Mouse (Mus musculus): ENCODE results near the gene P2ry2. TPM values are rescaled to one million over a fixed set of nuclear protein-coding genes. Genes with fewer than 3 reads are reported as not detected.

Gene P2ry2
- polyA plus RNA-seq, 1 experiment from 2014 or later: 3.8 TPM

DNA sequence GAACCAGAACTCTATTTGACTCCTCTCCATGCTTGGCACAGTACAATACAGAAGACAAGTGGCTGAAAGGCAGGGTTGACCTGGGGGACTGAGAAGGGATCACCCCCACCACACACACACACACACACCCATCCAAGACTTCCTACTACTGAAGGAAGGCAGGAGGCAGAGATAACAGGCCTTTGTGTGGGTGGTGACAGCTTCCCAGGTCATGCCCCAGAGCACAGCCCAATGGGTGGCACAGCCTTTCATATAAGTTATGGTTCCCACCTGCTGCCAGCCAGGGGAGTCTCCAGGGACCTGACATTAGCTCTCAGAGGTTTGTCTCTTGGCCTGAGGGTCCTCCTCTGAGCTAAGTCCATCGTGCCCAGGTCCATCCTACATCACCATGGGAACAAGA lies 15.5 kb downstream of the P2ry2 start:
- no peak overlapping the region for H3K9ac ChIP-seq
- no peak overlapping the region for H3K4me3 ChIP-seq
- ATAC-seq (ENCODE audit: insufficient number of reproducible peaks, low FRiP score, low TSS enrichment, low read depth): no peak
- no peaks in the 10 kb centered on the region; the same call in 1 of the 2 replicates for H3K4me1 ChIP-seq
- no peaks in the 10 kb centered on the region for H3K36me3 ChIP-seq
- H3K4me2 ChIP-seq: no peak overlapping the region
- no peaks in the 10 kb centered on the region for H3K27me3 ChIP-seq
- no peak overlapping the region for H3K27ac ChIP-seq
- 74% methylated on average over 1 of the region's 1 CpGs for whole genome bisulfite sequencing
- H3K9me3 ChIP-seq: no peaks in the 10 kb centered on the region

DNA sequence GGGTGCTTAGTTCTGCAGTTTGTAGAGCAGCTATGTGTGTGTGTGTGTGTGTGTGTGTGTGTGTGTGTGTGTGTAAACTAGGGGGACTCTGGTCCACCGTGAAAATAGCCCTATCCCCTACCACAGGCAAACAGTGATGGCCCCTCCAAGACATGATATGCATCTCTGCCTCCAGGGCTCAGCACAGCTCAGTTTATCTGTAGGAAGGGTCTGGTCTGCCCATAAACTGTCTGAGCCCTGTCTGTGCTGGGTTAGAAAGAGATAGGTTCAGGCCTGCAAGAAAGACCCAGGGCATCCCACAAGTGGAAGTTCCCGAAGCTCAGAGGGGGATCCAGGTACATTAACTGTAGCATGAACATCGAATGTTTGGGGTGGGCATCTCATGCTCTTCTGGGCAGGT lies 16.7 kb downstream of the P2ry2 start:
- no peaks in the 10 kb centered on the region for H3K36me3 ChIP-seq
- H3K4me3 ChIP-seq: no peak overlapping the region
- no peak overlapping the region for H3K9ac ChIP-seq
- no peak overlapping the region for H3K27ac ChIP-seq
- no peaks in the 10 kb centered on the region for H3K27me3 ChIP-seq
- H3K4me2 ChIP-seq: no peak overlapping the region
- no peaks in the 10 kb centered on the region for H3K4me1 ChIP-seq
- WGBS: 76% methylated on average over 3 of the region's 3 CpGs
- no peaks in the 10 kb centered on the region for H3K9me3 ChIP-seq
- ATAC-seq (ENCODE audit: insufficient number of reproducible peaks, low FRiP score, low TSS enrichment, low read depth): no peak

DNA sequence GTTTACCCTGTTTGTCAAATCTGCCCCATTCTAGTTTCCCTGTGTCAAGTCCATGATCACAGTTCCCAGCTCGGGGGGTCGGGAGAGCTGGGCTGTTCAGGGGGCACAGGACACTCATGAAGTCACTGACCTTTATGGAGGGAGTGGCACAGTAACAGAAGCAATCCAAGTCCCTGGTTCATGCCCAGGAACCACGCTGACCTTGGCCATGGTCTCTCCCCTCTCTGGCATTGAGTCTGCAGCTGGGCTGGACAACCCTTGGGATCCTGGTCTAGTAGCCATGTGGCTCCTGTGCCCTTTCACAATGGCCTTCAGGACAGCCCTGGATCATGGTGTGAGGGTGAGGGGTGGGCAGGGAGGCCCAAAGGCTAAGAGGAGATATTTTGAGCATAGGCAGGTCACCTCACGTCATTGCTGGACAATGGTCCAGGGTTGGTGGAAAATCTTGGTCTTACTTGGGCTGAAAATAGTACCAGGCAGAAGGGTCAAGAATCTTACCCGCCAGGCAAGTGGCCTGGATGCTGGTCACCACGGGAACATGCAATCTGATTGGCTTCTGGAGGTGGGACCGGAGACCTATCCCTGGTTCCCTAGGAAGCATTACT lies 17.3 kb downstream of the P2ry2 start:
- ATAC-seq (ENCODE audit: insufficient number of reproducible peaks, low FRiP score, low TSS enrichment, low read depth): no peak
- Histone ChIP-seq H3K9ac (no peak overlapping the region), H3K36me3 (no peaks in the 10 kb centered on the region), H3K9me3 (no peaks in the 10 kb centered on the region), H3K27ac (no peak overlapping the region), H3K27me3 (no peaks in the 10 kb centered on the region), H3K4me2 (no peak overlapping the region), H3K4me1 (no peaks in the 10 kb centered on the region), H3K4me3 (no peak overlapping the region)
- WGBS: 84% methylated on average over 7 of the region's 7 CpGs

DNA sequence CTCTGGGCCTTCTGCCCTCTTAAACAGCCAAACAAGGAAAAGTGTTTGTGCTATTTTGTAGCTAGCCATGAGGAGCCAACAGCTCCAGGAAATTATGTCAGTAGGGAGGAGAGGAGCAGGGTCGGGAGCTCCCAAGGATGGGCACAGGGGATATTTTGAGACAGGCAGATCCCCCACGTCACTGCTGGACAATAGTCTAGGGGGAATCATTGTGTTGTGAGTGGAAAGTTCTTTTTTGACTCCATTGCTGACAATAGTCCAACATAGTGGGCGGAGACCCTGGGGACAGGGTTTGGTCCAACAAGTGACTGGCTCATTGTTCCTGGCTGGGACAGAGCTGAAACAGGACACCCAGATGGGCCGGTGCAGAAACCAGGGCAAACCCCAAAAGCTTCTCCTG lies 19.5 kb downstream of the P2ry2 start:
- H3K27me3 ChIP-seq: no peaks in the 10 kb centered on the region
- no peak overlapping the region for H3K27ac ChIP-seq
- no peak overlapping the region for H3K4me2 ChIP-seq
- no peaks in the 10 kb centered on the region for H3K9me3 ChIP-seq
- no peak for ATAC-seq (ENCODE audit: insufficient number of reproducible peaks, low FRiP score, low TSS enrichment, low read depth)
- 0 out of 2 replicates have a peak, but pooled peaks cover 3% of the 10 kb centered on the region for H3K4me1 ChIP-seq
- no peaks in the 10 kb centered on the region for H3K36me3 ChIP-seq
- H3K9ac ChIP-seq: no peak overlapping the region
- WGBS: 76% methylated on average over 4 of the region's 4 CpGs
- no peak overlapping the region for H3K4me3 ChIP-seq

DNA sequence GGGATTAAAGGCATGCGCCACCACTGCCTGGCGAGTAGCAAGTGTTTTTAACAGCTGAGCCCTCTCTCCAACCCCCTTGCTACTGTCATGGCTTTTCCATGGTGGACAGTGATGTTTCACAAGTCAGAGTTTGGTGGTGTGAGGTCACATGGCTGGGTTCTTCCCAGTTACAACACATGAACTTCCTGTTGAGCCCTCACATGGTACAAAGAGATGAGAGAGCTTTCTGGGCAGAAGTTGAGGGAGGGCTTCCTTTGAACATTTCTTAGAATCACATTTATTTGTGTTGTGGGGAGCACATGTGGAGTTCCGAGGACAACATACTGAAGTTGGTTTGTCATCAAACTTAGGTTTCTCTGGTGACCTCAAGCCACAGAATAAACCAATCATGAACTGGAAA lies 20.7 kb downstream of the P2ry2 start:
- Histone ChIP-seq H3K9me3 (no peaks in the 10 kb centered on the region), H3K9ac (no peak overlapping the region), H3K27ac (no peak overlapping the region), H3K4me2 (no peak overlapping the region), H3K36me3 (no peaks in the 10 kb centered on the region), H3K4me1 (0 out of 2 replicates have a peak, but pooled peaks cover 3% of the 10 kb centered on the region), H3K27me3 (no peaks in the 10 kb centered on the region), H3K4me3 (no peak overlapping the region)
- 83% methylated on average over 3 of the region's 3 CpGs for WGBS
- ATAC-seq (ENCODE audit: insufficient number of reproducible peaks, low FRiP score, low TSS enrichment, low read depth): no peak

DNA sequence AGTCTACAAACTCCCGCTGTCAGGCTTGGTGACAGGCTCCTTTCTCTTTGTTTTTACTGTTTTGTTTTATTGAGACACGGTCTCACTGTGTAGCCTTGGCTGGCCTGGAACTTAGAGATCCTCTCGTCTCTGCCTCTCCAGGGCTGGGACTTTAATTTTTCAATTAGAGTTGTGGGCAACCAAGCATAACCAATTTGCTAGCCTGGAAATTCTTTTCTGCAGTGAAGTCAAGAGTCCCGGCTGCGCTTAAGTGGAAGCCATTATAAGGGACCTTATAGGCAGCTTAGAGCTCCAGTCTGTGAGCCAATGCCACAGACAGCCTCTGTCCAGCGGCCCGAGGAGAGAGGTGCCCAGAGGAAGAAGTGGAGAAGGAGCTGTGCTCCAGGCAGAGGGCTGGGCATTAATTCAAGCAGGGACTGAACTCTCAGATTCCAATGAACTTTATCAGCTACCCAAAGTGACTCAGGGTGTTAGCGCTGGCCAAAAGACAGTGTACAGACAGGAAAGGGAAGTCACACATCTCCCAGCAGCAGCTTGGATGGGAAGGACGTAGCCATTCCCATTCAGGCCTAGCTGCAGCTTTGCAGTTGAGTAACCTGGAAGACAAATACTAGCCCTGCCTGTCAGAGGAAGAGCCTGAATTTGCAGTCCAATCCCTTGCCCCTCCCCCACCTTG lies 21.9 kb downstream of the P2ry2 start:
- Histone ChIP-seq H3K4me1 (0 out of 2 replicates have a peak, but pooled peaks cover 3% of the 10 kb centered on the region), H3K27ac (no peak overlapping the region), H3K9me3 (no peaks in the 10 kb centered on the region), H3K36me3 (no peaks in the 10 kb centered on the region), H3K4me3 (no peak overlapping the region), H3K27me3 (no peaks in the 10 kb centered on the region), H3K4me2 (no peak overlapping the region), H3K9ac (no peak overlapping the region)
- ATAC-seq (ENCODE audit: insufficient number of reproducible peaks, low FRiP score, low TSS enrichment, low read depth): no peak
- 62% methylated on average over 9 of the region's 9 CpGs for WGBS

DNA sequence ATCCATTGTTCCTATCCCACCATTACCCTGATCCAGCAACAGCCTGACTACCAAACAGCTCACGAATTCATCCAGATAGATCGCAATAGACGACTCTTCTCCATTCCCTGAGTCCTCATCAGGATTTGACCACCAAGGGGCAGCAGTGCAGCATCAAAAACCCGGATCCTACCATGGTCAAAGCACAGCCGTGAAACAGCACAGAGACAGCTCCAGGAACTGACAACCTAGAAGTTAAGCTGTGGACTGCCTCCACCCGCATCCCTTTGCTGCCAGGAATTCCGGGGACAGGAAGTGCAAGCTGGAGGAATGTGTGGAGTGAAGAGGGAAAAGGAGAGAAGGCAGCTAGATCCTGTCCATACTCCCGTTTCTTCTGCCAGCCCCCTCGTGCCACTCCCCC lies 24.6 kb downstream of the P2ry2 start:
- 13% methylated on average over 9 of the region's 9 CpGs for WGBS
- no peak overlapping the region for H3K9ac ChIP-seq
- no peak overlapping the region for H3K4me2 ChIP-seq
- ATAC-seq (ENCODE audit: insufficient number of reproducible peaks, low FRiP score, low TSS enrichment, low read depth): peak; percentile 74
- no peaks in the 10 kb centered on the region for H3K27me3 ChIP-seq
- no peaks in the 10 kb centered on the region for H3K9me3 ChIP-seq
- no peaks in the 10 kb centered on the region for H3K36me3 ChIP-seq
- H3K4me1 ChIP-seq: peaks cover 14% of the 10 kb centered on the region
- H3K4me3 ChIP-seq: no peak overlapping the region
- H3K27ac ChIP-seq: 0 out of 2 replicates have a peak overlapping the region, but pooled peaks have one; percentile 3

DNA sequence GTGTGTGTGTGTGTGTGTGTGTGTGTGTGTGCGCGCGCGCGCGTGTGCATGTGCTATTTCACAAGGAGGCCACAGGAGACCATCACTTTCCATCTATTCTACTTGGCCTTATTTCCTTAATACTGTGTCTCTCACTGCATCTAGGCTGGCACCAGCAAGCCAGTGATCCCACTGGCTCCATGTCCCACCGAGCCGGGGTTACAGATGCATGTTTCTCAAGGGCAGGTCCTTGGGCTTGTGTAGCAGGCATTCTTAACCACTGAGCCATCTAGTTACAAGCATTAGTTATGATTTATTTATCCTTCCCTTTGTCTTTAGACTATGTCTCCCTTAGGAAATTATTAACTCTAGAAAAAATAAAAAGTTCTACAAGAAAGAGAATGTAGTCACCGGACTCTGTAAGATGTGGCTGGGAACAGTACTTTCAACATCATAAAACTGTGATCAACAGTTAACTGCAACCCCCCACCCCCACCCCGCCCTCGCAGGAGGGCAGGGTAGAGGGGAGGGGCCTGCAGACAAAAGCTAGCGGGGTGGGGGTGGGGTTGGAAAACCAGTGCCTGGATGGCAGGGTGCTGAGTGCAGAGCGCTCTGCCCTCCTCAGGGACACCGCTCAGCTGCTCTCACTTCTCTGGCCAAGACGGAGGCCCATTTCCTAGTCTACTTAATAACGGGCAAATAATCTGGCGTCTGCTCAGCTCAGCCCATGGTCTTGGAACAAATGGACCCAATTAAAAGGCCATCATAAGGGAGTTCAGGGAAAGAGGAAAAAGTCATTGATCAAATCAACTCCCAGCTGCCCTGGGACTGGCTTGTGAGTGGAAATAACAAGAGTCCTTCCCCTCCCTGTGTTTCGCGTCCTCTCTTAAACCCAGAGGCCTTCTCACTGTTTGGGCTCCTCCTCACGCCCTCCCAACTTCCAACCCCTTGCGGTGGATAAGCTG lies 27.9 kb downstream of the P2ry2 start:
- Histone ChIP-seq H3K36me3 (no peaks in the 10 kb centered on the region), H3K9ac (no peak overlapping the region), H3K27me3 (no peaks in the 10 kb centered on the region), H3K4me2 (0 out of 2 replicates have a peak overlapping the region, but pooled peaks have one; percentile 19), H3K9me3 (no peaks in the 10 kb centered on the region), H3K4me3 (no peak overlapping the region), H3K4me1 (peaks cover 14% of the 10 kb centered on the region), H3K27ac (0 out of 2 replicates have a peak overlapping the region, but pooled peaks have one; percentile 27)
- 34% methylated on average over 21 of the region's 21 CpGs for WGBS
- peak; percentile 22; the same call in 1 of the 2 replicates for ATAC-seq (ENCODE audit: insufficient number of reproducible peaks, low FRiP score, low TSS enrichment, low read depth)

DNA sequence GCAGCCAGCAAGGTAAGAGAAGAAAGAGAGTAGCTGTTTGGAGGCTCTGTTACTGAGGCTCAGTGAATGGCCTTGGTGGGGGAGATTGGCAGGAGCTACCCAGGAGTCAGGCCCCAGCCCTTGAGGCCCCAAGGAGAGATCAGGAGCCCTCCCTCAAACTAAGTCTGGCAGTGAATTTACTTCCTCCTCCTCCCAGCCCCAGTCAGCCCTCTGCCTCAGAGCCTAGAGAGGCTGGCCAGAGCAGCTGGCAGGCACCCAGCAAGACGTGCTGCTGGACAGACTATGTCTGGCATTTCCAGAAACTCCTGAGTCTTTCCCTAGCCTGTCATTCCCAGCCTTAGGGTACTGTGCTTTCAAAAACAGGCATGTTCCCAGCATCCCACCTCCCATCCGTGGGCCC lies 33.5 kb downstream of the P2ry2 start:
- Histone ChIP-seq H3K27ac (peak overlapping the region; percentile 69), H3K4me1 (peaks cover 16% of the 10 kb centered on the region), H3K36me3 (no peaks in the 10 kb centered on the region), H3K9ac (no peak overlapping the region), H3K27me3 (peaks cover 4% of the 10 kb centered on the region), H3K4me2 (no peak overlapping the region), H3K4me3 (no peak overlapping the region), H3K9me3 (no peaks in the 10 kb centered on the region)
- peak; percentile 62 for ATAC-seq (ENCODE audit: insufficient number of reproducible peaks, low FRiP score, low TSS enrichment, low read depth)
- WGBS: 21% methylated on average over 2 of the region's 2 CpGs

DNA sequence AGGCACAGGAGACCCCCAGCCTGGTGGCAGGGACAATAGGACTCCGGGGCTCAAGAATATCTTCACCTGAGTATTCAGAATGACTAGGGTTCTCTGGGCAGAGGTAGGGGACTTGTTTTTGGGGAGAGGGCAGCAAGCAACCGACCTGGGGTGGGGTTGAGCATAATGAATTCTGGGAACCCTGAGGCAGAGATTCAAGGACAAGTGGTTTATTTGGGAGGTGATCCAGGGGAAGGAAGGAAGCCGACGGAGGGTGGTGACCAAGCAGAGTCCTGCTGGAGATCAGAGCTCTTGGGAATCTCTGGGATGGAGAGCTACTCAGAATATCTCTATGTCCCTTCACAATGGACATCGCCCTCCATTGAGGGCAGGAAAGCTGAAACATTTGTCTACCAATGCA lies 34.5 kb downstream of the P2ry2 start:
- Histone ChIP-seq H3K4me3 (no peak overlapping the region), H3K27me3 (peaks cover 14% of the 10 kb centered on the region), H3K9me3 (no peaks in the 10 kb centered on the region), H3K27ac (no peak overlapping the region), H3K4me1 (peaks cover 18% of the 10 kb centered on the region), H3K36me3 (no peaks in the 10 kb centered on the region), H3K9ac (no peak overlapping the region), H3K4me2 (no peak overlapping the region)
- ATAC-seq (ENCODE audit: insufficient number of reproducible peaks, low FRiP score, low TSS enrichment, low read depth): no peak
- 84% methylated on average over 5 of the region's 5 CpGs for WGBS

DNA sequence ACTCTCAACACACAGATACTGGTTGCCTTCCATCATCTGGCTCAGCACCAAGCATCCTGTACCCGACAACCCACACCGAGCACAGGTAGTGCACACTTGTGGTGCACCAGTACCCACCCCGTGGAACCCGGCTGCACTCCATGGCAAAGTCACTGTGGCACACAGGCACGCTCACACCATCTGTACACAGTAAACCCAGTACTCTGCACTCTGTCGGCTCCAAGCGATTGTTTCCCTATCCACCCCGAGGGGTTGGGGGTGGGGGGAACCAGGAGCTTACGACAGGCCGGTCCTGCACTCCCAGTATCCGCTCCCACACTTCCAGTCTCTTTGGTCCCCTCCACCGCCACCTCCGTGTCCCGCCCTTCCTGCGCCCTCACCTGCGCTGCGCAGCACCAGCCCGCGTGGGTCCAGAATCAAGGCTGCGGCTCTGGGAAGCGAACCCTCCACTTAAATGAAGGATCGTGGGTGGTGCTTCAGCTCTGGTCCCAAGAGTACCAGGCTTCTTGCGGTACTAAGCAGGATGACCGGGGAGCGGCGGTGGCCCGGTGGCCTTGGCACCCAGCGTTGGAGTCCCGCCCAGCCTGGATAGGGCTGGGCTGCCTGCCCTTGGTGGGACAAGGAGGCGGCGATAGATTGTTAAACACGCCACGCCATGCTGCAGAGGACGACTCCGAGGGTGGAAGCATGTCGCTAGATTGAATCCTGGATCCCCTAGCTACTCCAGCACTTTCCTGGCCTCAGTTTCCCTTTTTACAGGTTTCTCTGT lies 38.3 kb downstream of the P2ry2 start, which contains the start of gene P2ry6:
Gene P2ry6, minus strand, starts transcription at position 515 of the 769 bp plus-strand sequence.
- Histone ChIP-seq H3K27ac (no peak within 1 kb of the TSS), H3K9ac (0 out of 2 replicates have a peak within 1 kb of the TSS, but pooled peaks have one; percentile 29), H3K36me3 (no peaks in the 10 kb centered on the region), H3K4me1 (peaks cover 23% of the 10 kb centered on the region), H3K9me3 (no peaks in the 10 kb centered on the region), H3K4me2 (peak within 1 kb of the TSS; percentile 57), H3K4me3 (peak within 1 kb of the TSS; percentile 35), H3K27me3 (peaks cover 19% of the 10 kb centered on the region)
- 5% methylated on average over 36 of the region's 36 CpGs for WGBS
- ATAC-seq (ENCODE audit: insufficient number of reproducible peaks, low FRiP score, low TSS enrichment, low read depth): no peak; the same call in 1 of the 2 replicates

All from limb, embryonic 15.5 days (tissue).